Mouse (Mus musculus) lung, adult 2 months (tissue): Measurements from ENCODE around the gene Olfr172. TPM values are rescaled to one million over a fixed set of nuclear protein-coding genes. Genes with fewer than 3 reads are reported as not detected.

Source experiments
- DNase-seq: peaks from one replicate; pipeline ENCODE4 v3.0.0; 2022
- H3K4me1 ChIP-seq: fragments of 200-500 bp; 2 replicates; pipeline ENCODE4 v1.6.1; 2011; ENCODE audit warnings: low read length; ENCODE audit not compliant: control insufficient read depth, insufficient read depth
- H3K4me3 ChIP-seq: fragments of 200-500 bp; replicated peaks from 2 replicates; pipeline ENCODE3; 2011; ENCODE audit warnings: low read depth, mild to moderate bottlenecking, control low read depth, low read length; ENCODE audit errors: extremely low read depth
- CTCF ChIP-seq: fragments of 200-500 bp; IDR thresholded peaks from 2 replicates; pipeline ENCODE4 v1.5.1; 2011; ENCODE audit warnings: mild to moderate bottlenecking, low read length, control low read depth; ENCODE audit not compliant: insufficient read depth
- POLR2A ChIP-seq: fragments of 200-500 bp; IDR thresholded peaks from 2 replicates; pipeline ENCODE4 v1.6.1; 2011; ENCODE audit warnings: low read depth, mild to moderate bottlenecking, control low read depth, low read length, borderline replicate concordance; ENCODE audit errors: extremely low read depth
- WGBS: fragments of 180-500 bp; shearing (Covaris S2); methylation state at CpG from one replicate; pipeline ENCODE4 v1.1.7; 2018; 5-methylcytosine and 5-hydroxymethylcytosine counted together
- polyA plus RNA-seq: library from polyadenylated mRNA; depleted of rRNA; stranded (reverse); fragments of >200 nt; gene quantifications from 2 replicates; pipeline ENCODE4 v1.2.3, GENCODE M21; 2012; rRNA removed

Gene Olfr172
- polyA plus RNA-seq = not detected in 2 replicates

GRCm38 (mm10) chr16:58763076-58763475 is at the start of gene Olfr172:
Gene Olfr172, minus strand, starts transcription at chr16:58763176.
- 71% methylated on average over 1 of the region's 1 CpGs for WGBS
- H3K4me3 ChIP-seq = no peak within 1 kb of the TSS
- H3K4me1 ChIP-seq = no peaks in the 10 kb centered on the region
- TF ChIP-seq CTCF (no peak), POLR2A (no peak)
- no peak for DNase-seq

GRCm38 (mm10) chr16:58800168-58800567 is 37.2 kb upstream of the Olfr172 start, which contains the start of gene Olfr173:
Gene Olfr173, minus strand, starts transcription at chr16:58800268.
- Histone ChIP-seq H3K4me1 (no peaks in the 10 kb centered on the region), H3K4me3 (no peak within 1 kb of the TSS)
- no peak for DNase-seq
- 55% methylated on average over 2 of the region's 2 CpGs for WGBS
- TF ChIP-seq CTCF = no peak
- no peak for TF ChIP-seq POLR2A

- H3K4me3 ChIP-seq = no peak overlapping the region
- TF ChIP-seq CTCF = no peak
- TF ChIP-seq POLR2A = no peak
- no peaks in the 10 kb centered on the region for H3K4me1 ChIP-seq
- no peak for DNase-seq
These were observed 6.8 kb downstream of the Olfr172 start for GRCm38 (mm10) chr16:58756191-58756590.

GRCm38 (mm10) chr16:58751314-58751713 is 11.7 kb downstream of the Olfr172 start:
- 7% methylated on average over 1 of the region's 1 CpGs for WGBS
- DNase-seq = no peak
- TF ChIP-seq POLR2A (no peak), CTCF (0 out of 2 replicates have a peak, but pooled peaks have one; percentile 6)
- H3K4me3 ChIP-seq = no peak overlapping the region
- H3K4me1 ChIP-seq = no peaks in the 10 kb centered on the region

- Histone ChIP-seq H3K4me1 (no peaks in the 10 kb centered on the region), H3K4me3 (no peak overlapping the region)
- WGBS = 54% methylated on average over 4 of the region's 4 CpGs
- DNase-seq = no peak
- TF ChIP-seq POLR2A (no peak), CTCF (no peak)
These were observed 16.3 kb downstream of the Olfr172 start for GRCm38 (mm10) chr16:58746715-58747114.

- 94% methylated on average over 5 of the region's 5 CpGs for WGBS
- TF ChIP-seq CTCF (no peak), POLR2A (no peak)
- Histone ChIP-seq H3K4me3 (no peak overlapping the region), H3K4me1 (no peaks in the 10 kb centered on the region)
- DNase-seq = no peak
These were observed 22.2 kb downstream of the Olfr172 start for GRCm38 (mm10) chr16:58740751-58741150.

GRCm38 (mm10) chr16:58738800-58739199 is 24.2 kb downstream of the Olfr172 start:
- TF ChIP-seq POLR2A = no peak
- TF ChIP-seq CTCF = no peak
- no peak overlapping the region for H3K4me3 ChIP-seq
- no peaks in the 10 kb centered on the region for H3K4me1 ChIP-seq
- no peak for DNase-seq
- WGBS = 84% methylated on average over 1 of the region's 1 CpGs

GRCm38 (mm10) chr16:58738205-58738604 is 24.8 kb downstream of the Olfr172 start:
- H3K4me3 ChIP-seq = no peak overlapping the region
- WGBS = 77% methylated on average over 4 of the region's 4 CpGs
- TF ChIP-seq CTCF (no peak), POLR2A (no peak)
- H3K4me1 ChIP-seq = no peaks in the 10 kb centered on the region
- DNase-seq = no peak

- under 1% methylated on average over 31 of the region's 31 CpGs for WGBS
- no peak for DNase-seq
- Histone ChIP-seq H3K4me3 (peak overlapping the region; percentile 96), H3K4me1 (peaks cover 2% of the 10 kb centered on the region; the same call in 1 of the 2 replicates)
- TF ChIP-seq CTCF = no peak
- no peak for TF ChIP-seq POLR2A
These were observed 34.8 kb downstream of the Olfr172 start for GRCm38 (mm10) chr16:58728176-58728671.

- DNase-seq = peak; percentile 91
- WGBS = 2% methylated on average over 31 of the region's 35 CpGs
- TF ChIP-seq POLR2A (peak; percentile 76; the same call in 1 of the 2 replicates), CTCF (no peak)
- H3K4me1 ChIP-seq = peaks cover 2% of the 10 kb centered on the region; the same call in 1 of the 2 replicates
- H3K4me3 ChIP-seq = peak within 1 kb of the TSS; percentile 96
These were observed 35.4 kb downstream of the Olfr172 start, which contains the start of gene Cldnd1 for GRCm38 (mm10) chr16:58727477-58728131. Gene Cldnd1, plus strand, starts transcription at chr16:58727910.
